Mouse (Mus musculus) G1E-ER4 (cell line): ENCODE measurements around the gene C87436. TPM values are rescaled to one million over a fixed set of nuclear protein-coding genes. Genes with fewer than 3 reads are reported as not detected.

Experiments used
- GATA1 ChIP-seq: IDR thresholded peaks from one replicate; pipeline ENCODE4 v1.8.0; 2012; ENCODE audit warnings: low read length, inconsistent platforms
- polyA plus RNA-seq: library from polyadenylated mRNA; stranded (reverse); fragments of >175 nt; gene quantifications from 2 replicates; pipeline ENCODE4 v1.2.3, GENCODE M21; 2012

The C87436 gene
- polyA plus RNA-seq, 1 experiment: 4.4 TPM

DNA sequence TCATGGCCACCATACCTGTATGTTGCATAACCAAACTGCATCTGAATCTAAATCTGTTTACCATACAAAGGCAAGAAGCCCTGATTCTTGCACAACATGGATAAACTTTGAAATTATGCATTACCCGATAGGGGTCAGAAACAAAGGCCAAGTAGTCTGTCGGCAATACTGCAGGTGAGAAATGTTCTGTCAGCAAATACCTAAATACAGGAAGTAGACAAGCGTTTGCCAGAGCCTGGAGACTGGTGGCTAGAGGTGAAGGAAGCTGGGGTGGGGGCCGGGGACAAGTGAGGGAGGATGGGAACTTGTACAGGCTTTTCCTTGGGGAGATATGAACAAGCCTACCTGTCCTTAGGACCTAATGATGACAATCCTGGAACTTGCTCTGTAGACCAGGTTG, 72.8 kb downstream of the C87436 start:
- no peak for TF ChIP-seq GATA1

DNA sequence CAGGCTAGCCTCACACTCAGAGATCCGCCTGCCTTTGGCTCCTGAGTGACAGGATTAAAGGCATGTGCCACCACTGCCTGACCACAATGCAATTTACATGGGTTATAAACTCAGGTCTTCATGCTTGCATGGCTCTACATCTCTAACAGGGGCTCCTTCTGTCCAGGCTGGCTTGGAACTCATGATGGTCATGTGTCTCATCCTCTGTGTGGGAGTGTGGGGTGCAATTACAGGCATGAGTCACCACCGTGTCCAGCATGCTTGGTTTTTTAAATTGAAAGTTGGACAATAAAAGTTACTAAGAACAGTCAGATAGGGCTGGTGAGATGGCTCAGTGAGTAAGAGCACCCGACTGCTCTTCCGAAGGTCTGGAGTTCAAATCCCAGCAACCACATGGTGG, 75.1 kb downstream of the C87436 start:
- TF ChIP-seq GATA1: no peak

DNA sequence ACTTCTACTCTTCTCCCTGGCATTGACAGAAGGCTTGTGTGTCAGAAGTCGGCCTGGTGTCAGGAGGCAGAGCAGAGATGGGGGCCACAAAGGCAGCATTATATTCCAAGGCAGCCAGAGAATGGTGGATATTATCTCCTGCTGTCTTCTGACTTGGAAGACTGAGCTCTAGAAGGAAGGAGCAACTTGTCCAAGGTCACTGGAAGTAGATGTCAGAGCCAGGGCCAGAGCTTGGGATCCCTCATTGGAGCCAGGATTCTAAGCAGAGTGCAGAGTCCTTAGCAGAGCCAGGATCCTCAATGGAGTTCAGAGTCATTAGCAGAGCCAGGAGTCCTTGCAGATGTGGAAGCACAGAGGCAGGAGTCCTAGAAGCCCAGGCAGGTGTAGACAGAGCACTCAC, 77.8 kb downstream of the C87436 start:
- TF ChIP-seq GATA1: no peak

DNA sequence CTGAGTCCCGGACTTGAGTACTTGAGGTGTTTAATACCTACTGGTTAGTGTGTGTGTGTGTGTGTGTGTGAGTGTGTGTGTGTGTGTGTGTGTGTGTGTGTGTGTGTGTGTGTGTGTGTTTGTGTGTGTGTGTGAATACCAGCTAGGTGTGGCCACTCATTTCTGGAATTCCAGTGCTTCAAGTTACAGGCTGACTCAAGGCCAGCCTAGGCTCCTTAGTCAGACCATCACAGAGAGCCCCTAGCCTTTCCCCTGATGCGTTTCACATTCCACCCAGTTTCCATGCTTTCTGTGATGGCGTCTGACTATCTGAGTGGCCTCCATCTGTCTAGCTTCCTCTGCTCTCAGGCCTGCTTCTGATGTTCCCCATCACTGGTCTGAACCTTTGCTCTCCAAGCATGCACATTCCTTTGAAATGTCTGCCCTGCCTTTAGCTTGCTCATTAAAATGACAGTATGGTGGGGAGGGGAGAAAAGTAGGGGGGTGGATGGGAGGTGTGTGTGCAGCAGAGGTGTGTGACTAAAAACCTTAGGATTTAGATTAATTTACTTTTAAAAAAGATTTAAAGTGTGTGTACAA, 81.7 kb downstream of the C87436 start:
- TF ChIP-seq GATA1: no peak

DNA sequence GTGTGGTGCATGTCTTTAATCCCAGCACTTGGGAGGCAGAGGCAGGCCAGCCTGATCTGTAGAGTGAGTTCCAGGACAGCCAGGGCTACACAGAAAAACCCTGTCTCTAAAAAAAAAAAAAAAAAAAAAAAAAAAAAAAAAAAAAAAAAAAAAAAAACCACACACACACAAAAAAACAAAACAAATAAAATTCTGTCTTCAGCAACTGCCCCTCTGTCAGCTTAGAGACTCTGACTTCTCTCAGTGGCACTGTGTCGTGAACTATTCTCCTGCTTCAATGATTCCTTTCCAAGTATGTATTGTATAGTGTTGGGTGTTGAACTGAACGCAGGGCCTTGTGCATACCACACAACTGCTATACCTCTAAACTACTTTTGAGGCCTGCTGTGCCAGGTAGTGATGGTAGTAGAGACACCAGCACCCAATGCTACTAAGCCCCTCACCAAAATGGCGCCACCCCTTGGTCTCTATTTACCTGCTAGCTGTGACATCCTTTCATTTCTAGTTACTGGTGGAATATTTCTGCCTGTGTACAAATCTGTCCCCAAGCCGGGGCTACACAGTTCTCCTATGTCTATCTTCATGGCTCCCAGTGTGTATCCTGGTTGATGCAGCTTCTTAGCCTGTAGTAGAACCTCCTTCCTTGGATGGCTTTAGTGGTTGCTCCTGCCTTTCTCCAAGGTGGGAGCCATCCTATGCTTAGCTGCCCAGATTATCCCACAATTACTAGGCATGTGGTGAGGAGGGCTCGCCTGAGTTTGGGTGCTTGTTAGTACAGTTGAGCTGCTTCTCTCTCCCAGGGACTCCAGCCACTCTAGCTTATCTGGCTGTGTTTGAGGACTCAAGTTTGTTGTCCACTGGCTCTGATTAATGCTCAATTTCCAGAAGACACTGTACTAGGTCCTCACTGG, 84.1 kb downstream of the C87436 start:
- TF ChIP-seq GATA1: no peak

Other genes starting within 250 kb of the C87436 start
- 37.4 and 56.3 TPM in 2 replicates for gene Tgfa, start 243.2 kb upstream of the C87436 start, polyA plus RNA-seq
- gene Fam136a, start 72.7 kb upstream of the C87436 start, polyA plus RNA-seq: 40.8 and 47.3 TPM in 2 replicates
- 13.3 and 23.1 TPM in 2 replicates for gene Snrpg, start 67.1 kb upstream of the C87436 start, polyA plus RNA-seq
- 27.9 and 49.3 TPM in 2 replicates for gene Pcyox1, start 41.2 kb upstream of the C87436 start, polyA plus RNA-seq
- 30.7 and 51.3 TPM in 2 replicates for gene Tia1, start 34.2 kb upstream of the C87436 start, polyA plus RNA-seq
- 1.7 TPM in 1 of 2 replicates, not detected in the other for gene Gm44790, start 11.7 kb upstream of the C87436 start, polyA plus RNA-seq
- 1,294 and 1,658 TPM in 2 replicates for gene Pcbp1, start 87.9 kb downstream of the C87436 start, polyA plus RNA-seq
- not detected in 2 replicates for gene Asprv1, start 189.8 kb downstream of the C87436 start, polyA plus RNA-seq
- 5.7 and 6.4 TPM in 2 replicates for gene Mxd1, start 230.8 kb downstream of the C87436 start, polyA plus RNA-seq
- gene Snrnp27, start 246.1 kb downstream of the C87436 start, polyA plus RNA-seq: 165 and 222 TPM in 2 replicates